Mouse (Mus musculus) cerebellum, adult 11-12 months (tissue): Measurements from ENCODE around the gene Tomm40l.

Experiments
- DNase-seq: peaks from one replicate; pipeline ENCODE4 v3.0.0; 2022

Tomm40l gene

GRCm38 (mm10) chr1:171222238-171223155 lies at the start of gene Tomm40l:
Gene Tomm40l (minus strand): TSS chr1:171222514.
- DNase-seq, result peak; percentile 98

GRCm38 (mm10) chr1:171272086-171272485 lies 49.8 kb upstream of the Tomm40l start:
- no peak for DNase-seq

- DNase-seq, result no peak
These were observed 49.3 kb upstream of the Tomm40l start for GRCm38 (mm10) chr1:171271622-171272021.

- DNase-seq, result no peak
These were observed 48.9 kb upstream of the Tomm40l start for GRCm38 (mm10) chr1:171271196-171271595.

- no peak for DNase-seq
These were observed 48.2 kb upstream of the Tomm40l start for GRCm38 (mm10) chr1:171270573-171270900.

GRCm38 (mm10) chr1:171269848-171270572 lies 47.7 kb upstream of the Tomm40l start, which contains the start of gene B4galt3:
Gene B4galt3 (plus strand): TSS chr1:171270328.
- peak; percentile 97 for DNase-seq

- no peak for DNase-seq
These were observed 46.0 kb upstream of the Tomm40l start for GRCm38 (mm10) chr1:171268341-171268740.

GRCm38 (mm10) chr1:171265971-171266744 lies 43.8 kb upstream of the Tomm40l start:
- no peak for DNase-seq

- no peak for DNase-seq
These were observed 41.5 kb upstream of the Tomm40l start for GRCm38 (mm10) chr1:171263666-171264461.

- DNase-seq, result peak; percentile 19
These were observed 40.9 kb upstream of the Tomm40l start for GRCm38 (mm10) chr1:171263185-171263611.

GRCm38 (mm10) chr1:171262594-171263130 lies 40.3 kb upstream of the Tomm40l start:
- DNase-seq, result peak; percentile 40

GRCm38 (mm10) chr1:171260316-171260715 lies 38.0 kb upstream of the Tomm40l start:
- DNase-seq, result no peak

- peak; percentile 6 for DNase-seq
These were observed 36.6 kb upstream of the Tomm40l start for GRCm38 (mm10) chr1:171258921-171259320.

- no peak for DNase-seq
These were observed 35.5 kb upstream of the Tomm40l start for GRCm38 (mm10) chr1:171257781-171258180.

- no peak for DNase-seq
These were observed 34.7 kb upstream of the Tomm40l start for GRCm38 (mm10) chr1:171256937-171257548.

GRCm38 (mm10) chr1:171256095-171256818 lies 33.9 kb upstream of the Tomm40l start:
- DNase-seq, result no peak

GRCm38 (mm10) chr1:171252415-171252814 lies 30.1 kb upstream of the Tomm40l start:
- no peak for DNase-seq

GRCm38 (mm10) chr1:171251594-171252324 lies 29.4 kb upstream of the Tomm40l start:
- DNase-seq, result no peak

- no peak for DNase-seq
These were observed 28.6 kb upstream of the Tomm40l start, which contains the start of gene Ndufs2 for GRCm38 (mm10) chr1:171250680-171251593. Gene Ndufs2 (minus strand): TSS chr1:171251388.
